In the genomic region with DNA sequence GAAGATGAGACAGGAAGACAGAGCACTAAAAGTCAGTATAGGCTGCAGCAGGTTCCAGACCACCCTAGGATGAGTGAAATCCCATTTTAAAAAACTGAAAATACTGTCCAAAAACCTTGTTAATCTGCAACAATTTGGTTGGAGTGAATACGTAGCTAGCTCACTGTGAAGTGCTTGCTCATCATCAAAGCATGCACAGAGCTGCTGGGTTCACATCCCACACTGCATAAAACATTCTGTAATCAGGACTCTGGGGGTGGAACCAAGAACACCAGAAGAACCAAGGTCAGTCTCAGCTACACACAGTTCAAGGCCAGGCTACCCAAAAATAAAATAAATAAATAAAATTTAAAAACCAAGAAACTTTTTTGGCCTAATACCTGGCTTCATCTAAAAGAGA, we compare ENCODE assay signal across 10 mouse cellular contexts. TPM values are rescaled to one million over a fixed set of nuclear protein-coding genes. Genes with fewer than 3 reads are reported as not detected.
A peak's percentile ranks its signal among the peaks of the same experiment; 100 is the strongest.
DNase-seq lines count a peak whose midpoint lies in the region; ATAC-seq lines count a peak whose summit lies in the region.
"Had no signal": no experiment of that assay in that cellular context is flagged by ENCODE, and none has a peak within 500 bp of the region (broad histone marks: within the 10 kb centered on the region; RNA-seq: fewer than 3 reads in every experiment).

No protein-coding gene starts in this region.

- peaks cover 7% of the 10 kb centered on the region; the same call in 1 of the 2 replicates for H3K4me1 ChIP-seq in heart, embryonic 11.5 days (ENCODE audit: control insufficient read depth, insufficient read depth, low read length)
- peaks cover 24% of the 10 kb centered on the region for H3K4me1 ChIP-seq in forebrain, embryonic 12.5 days
- peaks cover 41% of the 10 kb centered on the region for H3K4me1 ChIP-seq in neural tube, embryonic 13.5 days (replicated peaks)
- H3K4me1 ChIP-seq: stomach, embryonic 15.5 days had no signal

- no peaks in the 10 kb centered on the region; the same call in 1 of the 2 replicates for H3K36me3 ChIP-seq in heart, embryonic 11.5 days (ENCODE audit: control insufficient read depth, insufficient read depth, low read length)
- H3K36me3 ChIP-seq in forebrain, embryonic 12.5 days (replicated peaks): no peaks in the 10 kb centered on the region
- no peaks in the 10 kb centered on the region for H3K36me3 ChIP-seq in neural tube, embryonic 13.5 days
- H3K36me3 ChIP-seq: stomach, embryonic 15.5 days had no signal

- ATAC-seq in heart, embryonic 11.5 days (replicated peaks; ENCODE audit: insufficient number of reproducible peaks, low FRiP score, low TSS enrichment): no peak
- no peak for ATAC-seq in forebrain, embryonic 12.5 days (ENCODE audit: low FRiP score)
- ATAC-seq in neural tube, embryonic 13.5 days (ENCODE audit: low read depth): no peak

- H3K27me3 ChIP-seq in heart, embryonic 11.5 days (ENCODE audit: control insufficient read depth, insufficient read depth, low read length): no peaks in the 10 kb centered on the region
- H3K27me3 ChIP-seq in forebrain, embryonic 12.5 days: no peaks in the 10 kb centered on the region
- H3K27me3 ChIP-seq in neural tube, embryonic 13.5 days: no peaks in the 10 kb centered on the region
- H3K27me3 ChIP-seq: stomach, embryonic 15.5 days had no signal

- DNase-seq in heart, adult 11 months: peak; percentile 91
- DNase-seq in lung, postnatal 36 days: peak; percentile 24
- no peak for DNase-seq in lung, postnatal 10 days
- no peak for DNase-seq in cerebellum, postnatal 25 days
- DNase-seq in cerebellum, postnatal 4 days (ENCODE audit: low spot score in 2 of 2): no peak
- DNase-seq: retina, postnatal 1 day had no signal

- H3K9me3 ChIP-seq in heart, embryonic 11.5 days (replicated peaks; ENCODE audit: control insufficient read depth, low read length): no peaks in the 10 kb centered on the region
- no peaks in the 10 kb centered on the region for H3K9me3 ChIP-seq in forebrain, embryonic 12.5 days
- no peaks in the 10 kb centered on the region for H3K9me3 ChIP-seq in neural tube, embryonic 13.5 days
- H3K9me3 ChIP-seq: stomach, embryonic 15.5 days had no signal

- no peak overlapping the region for H3K9ac ChIP-seq in heart, embryonic 11.5 days (ENCODE audit: low read depth, low read length)
- no peak overlapping the region for H3K9ac ChIP-seq in forebrain, embryonic 12.5 days
- no peak overlapping the region; the same call in 1 of the 2 replicates for H3K9ac ChIP-seq in neural tube, embryonic 13.5 days
- H3K9ac ChIP-seq: stomach, embryonic 15.5 days had no signal

- H3K27ac ChIP-seq in heart, embryonic 11.5 days (ENCODE audit: low read depth, low read length): no peak overlapping the region
- no peak overlapping the region for H3K27ac ChIP-seq in forebrain, embryonic 12.5 days
- no peak overlapping the region for H3K27ac ChIP-seq in neural tube, embryonic 13.5 days (replicated peaks)
- H3K27ac ChIP-seq: stomach, embryonic 15.5 days had no signal

- H3K4me2 ChIP-seq in heart, embryonic 11.5 days: no peak overlapping the region
- peak overlapping the region; percentile 31; the same call in 1 of the 2 replicates for H3K4me2 ChIP-seq in forebrain, embryonic 12.5 days
- peak overlapping the region; percentile 38 for H3K4me2 ChIP-seq in neural tube, embryonic 13.5 days
- H3K4me2 ChIP-seq: stomach, embryonic 15.5 days had no signal

- H3K4me3 ChIP-seq in heart, embryonic 11.5 days (ENCODE audit: low read depth, low read length): no peak overlapping the region
- peak overlapping the region; percentile 13; the same call in 1 of the 2 replicates for H3K4me3 ChIP-seq in forebrain, embryonic 12.5 days (replicated peaks)
- H3K4me3 ChIP-seq in neural tube, embryonic 13.5 days: no peak overlapping the region
- H3K4me3 ChIP-seq: stomach, embryonic 15.5 days had no signal

- WGBS in heart, embryonic 11.5 days (ENCODE audit: insufficient replicate concordance): 72% methylated on average over 1 of the region's 1 CpGs
- WGBS in forebrain, embryonic 12.5 days: 47% methylated on average over 1 of the region's 1 CpGs
- 46% methylated on average over 1 of the region's 1 CpGs for WGBS in neural tube, embryonic 13.5 days

RNA-seq across cellular contexts. Expression of gene Phip, which starts 3.9 kb away (rescaled TPM):
- 58.6 and 61.9 TPM in 2 replicates for polyA plus RNA-seq in heart, embryonic 11.5 days (2014; fragmentation: Nextera tagmentation; extraction: Ambion mirVana)
- polyA plus RNA-seq in forebrain, embryonic 12.5 days (2016; fragmentation: Nextera tagmentation; extraction: Ambion mirVana): 173 and 176 TPM in 2 replicates
- polyA plus RNA-seq in neural tube, embryonic 13.5 days (2015; fragmentation: Nextera tagmentation; extraction: Ambion mirVana): 96.7 and 105 TPM in 2 replicates

Comparison
In these comparisons a context has a peak if more than half of its experiments do, and no peak if none do; other contexts are left out.
1. DNase-seq: peak in heart, adult 11 months (single experiment) and lung, postnatal 36 days (single experiment); none in lung, postnatal 10 days (single experiment), cerebellum, postnatal 25 days (0 of 2) and cerebellum, postnatal 4 days (0 of 2).